In the genomic region with DNA sequence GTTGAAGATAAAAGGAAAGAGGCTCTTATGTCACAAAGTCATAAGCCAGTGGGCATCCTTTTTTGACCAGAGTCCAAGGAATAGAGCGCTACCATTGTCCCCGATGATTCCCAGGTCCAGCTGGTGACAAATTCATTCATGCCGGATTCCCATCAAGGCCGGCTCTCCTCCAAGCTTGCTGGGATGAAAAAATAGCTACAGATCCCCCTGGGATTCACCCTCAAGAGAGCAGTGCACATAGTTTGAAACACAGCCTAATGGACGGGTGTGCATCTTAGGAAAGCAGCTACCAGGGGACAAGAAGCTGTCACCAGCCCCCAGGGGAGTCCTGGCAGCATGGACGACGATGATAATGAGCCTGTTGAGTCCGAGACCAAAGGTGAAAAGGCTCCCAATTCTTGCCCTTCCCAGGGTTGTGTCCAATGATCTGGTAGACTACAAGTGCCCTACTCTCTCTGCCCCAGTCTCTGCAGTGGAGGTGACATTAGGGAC, we compare ENCODE assay signal across 33 mouse cellular contexts. TPM values are rescaled to one million over a fixed set of nuclear protein-coding genes. Genes with fewer than 3 reads are reported as not detected.
"Had no signal": no experiment of that assay in that cellular context is flagged by ENCODE, and none has a peak within 500 bp of the region (broad histone marks: within the 10 kb centered on the region; RNA-seq: fewer than 3 reads in every experiment).

Gene Lrrc74a, plus strand, starts transcription at position 51 of the 492 bp plus-strand sequence.

- H3K4me1 ChIP-seq: kidney, embryonic 15.5 days; liver, embryonic 13.5 days; midbrain, embryonic 13.5 days; neural tube, embryonic 13.5 days; stomach, embryonic 15.5 days had no signal

- H3K27ac ChIP-seq: kidney, embryonic 15.5 days; left cerebral cortex, adult 2 months; liver, embryonic 13.5 days; midbrain, embryonic 13.5 days; neural tube, embryonic 13.5 days; stomach, embryonic 15.5 days had no signal

- ATAC-seq: midbrain, embryonic 13.5 days; midbrain, embryonic 16.5 days had no signal

- DNase-seq: kidney, postnatal 10 days; kidney, postnatal 36 days; layer of hippocampus, postnatal 36 days; liver, embryonic 13.5 days; lung, adult 2 months; lung, postnatal 14 days; lung, postnatal 4 days; retina, postnatal 1 day; right cerebral cortex, postnatal 25 days; spleen, adult 18-20 months; thymus, adult 2 months; thymus, postnatal 14 days; thymus, postnatal 4 days had no signal

- H3K9me3 ChIP-seq: kidney, embryonic 15.5 days; liver, embryonic 13.5 days; midbrain, embryonic 13.5 days; neural tube, embryonic 13.5 days; stomach, embryonic 15.5 days had no signal

- H3K27me3 ChIP-seq: kidney, embryonic 15.5 days; liver, embryonic 13.5 days; midbrain, embryonic 13.5 days; neural tube, embryonic 13.5 days; stomach, embryonic 15.5 days had no signal

- H3K9ac ChIP-seq: kidney, embryonic 15.5 days; liver, embryonic 13.5 days; midbrain, embryonic 13.5 days; neural tube, embryonic 13.5 days; stomach, embryonic 15.5 days had no signal

- H3K36me3 ChIP-seq: kidney, embryonic 15.5 days; liver, embryonic 13.5 days; midbrain, embryonic 13.5 days; neural tube, embryonic 13.5 days; stomach, embryonic 15.5 days had no signal

- H3K4me2 ChIP-seq: kidney, embryonic 15.5 days; liver, embryonic 13.5 days; midbrain, embryonic 13.5 days; neural tube, embryonic 13.5 days; stomach, embryonic 15.5 days had no signal

- H3K4me3 ChIP-seq: kidney, embryonic 15.5 days; left cerebral cortex, adult 2 months; liver, embryonic 13.5 days; midbrain, embryonic 13.5 days; myocyte; neural tube, embryonic 13.5 days; stomach, embryonic 15.5 days had no signal

RNA-seq across cellular contexts. Expression of gene Lrrc74a, which starts in this region (rescaled TPM):
- total RNA-seq: layer of hippocampus, adult 8-10 months; layer of hippocampus, postnatal 10 days; layer of hippocampus, postnatal 36 days; left cerebral cortex, adult 2 months; left cerebral cortex, postnatal 10 days; left cerebral cortex, postnatal 36 days; liver, adult 2 months; megakaryocyte progenitor cell, adult 5-6 weeks; megakaryocyte-erythroid progenitor cell, adult 5-6 weeks; monocyte, adult 5-6 weeks; neutrophil, adult 5-6 weeks had no signal
- polyA plus RNA-seq: kidney, embryonic 15.5 days; limb, embryonic 11.5 days; limb, embryonic 14.5 days; liver, adult 2 months; liver, embryonic 13.5 days; liver, embryonic 16.5 days; lung, adult 2 months; lung, embryonic 16.5 days; midbrain, embryonic 13.5 days; midbrain, embryonic 16.5 days; myocyte; neural tube, embryonic 13.5 days; stomach, embryonic 15.5 days had no signal
